Mouse (Mus musculus) heart, postnatal 36 days (tissue): ENCODE data around the gene Map3k14. TPM values are rescaled to one million over a fixed set of nuclear protein-coding genes. Genes with fewer than 3 reads are reported as not detected.
"Not testable (repeated sequence)": the region's sequence is repeated elsewhere in the genome, so short reads cannot be mapped to it uniquely, and the experiment has no call there.

Source experiments
- DNase-seq, 2 experiments: peaks; one replicate each; pipeline ENCODE4 v3.0.0; 2021 to 2022
- intact Hi-C: fragments of 180-260 bp; cut with DNase I; formaldehyde crosslinking; loops from one replicate; pipeline ENCODE4 v1.15.1; 2025
- total RNA-seq, 2 experiments: library from RNA; stranded (reverse); gene quantifications; 2 replicates each; pipeline ENCODE4 v1.2.3; 2021

Map3k14 gene
- total RNA-seq: 1 to 10 TPM; 3.3 to 3.8 TPM

GRCm38 (mm10) chr11:103267346-103268219 lies at the start of gene Map3k14:
Gene Map3k14 (minus strand): TSS chr11:103267472.
- intact Hi-C loops: loop anchor here (1.0 to 2.0 kb wide), 2 partner anchors 21 to 99 kb away; no protein-coding TSS in a partner anchor
- peak; percentile 100 for DNase-seq

GRCm38 (mm10) chr11:103315379-103315778 lies 48.1 kb upstream of the Map3k14 start:
- no peak for DNase-seq
- intact Hi-C loops: no loop called here

- intact Hi-C loops: no loop called here
- DNase-seq: no peak
Observed at GRCm38 (mm10) chr11:103314736-103315374, 47.6 kb upstream of the Map3k14 start.

GRCm38 (mm10) chr11:103313542-103313941 lies 46.3 kb upstream of the Map3k14 start:
- intact Hi-C loops: no loop called here
- no peak for DNase-seq

- no peak for DNase-seq
- intact Hi-C loops: no loop called here
Observed at GRCm38 (mm10) chr11:103312655-103313255, 45.5 kb upstream of the Map3k14 start.

GRCm38 (mm10) chr11:103311960-103312611 lies 44.8 kb upstream of the Map3k14 start:
- intact Hi-C loops: no loop called here
- peak; percentile 61 to 69 for DNase-seq

GRCm38 (mm10) chr11:103309956-103310574 lies 42.8 kb upstream of the Map3k14 start:
- no peak for DNase-seq
- intact Hi-C loops: no loop called here

GRCm38 (mm10) chr11:103307910-103308309 lies 40.6 kb upstream of the Map3k14 start:
- intact Hi-C loops: no loop called here
- peak; percentile 49 to 59 for DNase-seq

GRCm38 (mm10) chr11:103304525-103304924 lies 37.3 kb upstream of the Map3k14 start:
- intact Hi-C loops: no loop called here

GRCm38 (mm10) chr11:103294772-103295171 lies 27.5 kb upstream of the Map3k14 start:
- intact Hi-C loops: no loop called here
- no peak for DNase-seq

More at GRCm38 (mm10) chr11:103304525-103304924, 37.3 kb upstream of the Map3k14 start:
- no peak for DNase-seq

- intact Hi-C loops: no loop called here
- peak; percentile 36 to 44 for DNase-seq
Observed at GRCm38 (mm10) chr11:103294066-103294465, 26.8 kb upstream of the Map3k14 start.

GRCm38 (mm10) chr11:103292890-103293287 lies 25.6 kb upstream of the Map3k14 start:
- intact Hi-C loops: no loop called here
- DNase-seq: no peak

- intact Hi-C loops: no loop called here
- peak; percentile 53 to 64 for DNase-seq
Observed at GRCm38 (mm10) chr11:103292152-103292889, 25.0 kb upstream of the Map3k14 start.

- intact Hi-C loops, DNase-seq: not testable (repeated sequence)
Observed at GRCm38 (mm10) chr11:103290841-103291240, 23.6 kb upstream of the Map3k14 start.

- intact Hi-C loops: no loop called here
- DNase-seq: peak; percentile 36 to 43
Observed at GRCm38 (mm10) chr11:103288291-103288963, 21.2 kb upstream of the Map3k14 start.

GRCm38 (mm10) chr11:103286910-103287309 lies 19.6 kb upstream of the Map3k14 start:
- intact Hi-C loops: no loop called here
- no peak for DNase-seq

- DNase-seq: peak in 1 of 2 experiments; percentile 43
- intact Hi-C loops: no loop called here
Observed at GRCm38 (mm10) chr11:103285951-103286350, 18.7 kb upstream of the Map3k14 start.

- intact Hi-C loops: no loop called here
- DNase-seq: no peak
Observed at GRCm38 (mm10) chr11:103285276-103285675, 18.0 kb upstream of the Map3k14 start.

- intact Hi-C loops: loop anchor here (5.0 kb wide), 1 partner anchor 41 kb away; no protein-coding TSS in a partner anchor
- no peak for DNase-seq
Observed at GRCm38 (mm10) chr11:103281784-103282183, 14.5 kb upstream of the Map3k14 start.
